Mouse (Mus musculus) thymus, adult 2 months (tissue): ENCODE measurements around the gene Fxyd6.

Experiments
- CTCF ChIP-seq: fragments of 200-500 bp; IDR thresholded peaks from 2 replicates; pipeline ENCODE4 v1.5.1; 2012; ENCODE audit warnings: mild to moderate bottlenecking, control low read depth, low read length, moderate library complexity, borderline replicate concordance; ENCODE audit not compliant: control insufficient read depth, poor library complexity, insufficient read depth; ENCODE audit errors: extremely low read depth
- POLR2A ChIP-seq: fragments of 200-500 bp; IDR thresholded peaks from 2 replicates; pipeline ENCODE4 v1.6.1; 2012; ENCODE audit warnings: mild to moderate bottlenecking, low read length, control low read depth, moderate library complexity; ENCODE audit not compliant: control insufficient read depth, poor library complexity, insufficient read depth; ENCODE audit errors: extremely low read depth

- TF ChIP-seq CTCF (no peak), POLR2A (no peak)
Observed at GRCm38 (mm10) chr9:45395796-45396195, 25.8 kb downstream of the Fxyd6 start.
